Mouse (Mus musculus) embryo, embryonic 9.5 days (tissue): Measurements from ENCODE around the gene Atf6b.
A peak's percentile ranks its signal among the peaks of the same experiment; 100 is the strongest.

ENCODE experiments used
- DNase-seq: peaks from one replicate; pipeline ENCODE4 v3.0.0-alpha.2; 2017; ENCODE audit errors: extremely low spot score

Gene Atf6b

DNA sequence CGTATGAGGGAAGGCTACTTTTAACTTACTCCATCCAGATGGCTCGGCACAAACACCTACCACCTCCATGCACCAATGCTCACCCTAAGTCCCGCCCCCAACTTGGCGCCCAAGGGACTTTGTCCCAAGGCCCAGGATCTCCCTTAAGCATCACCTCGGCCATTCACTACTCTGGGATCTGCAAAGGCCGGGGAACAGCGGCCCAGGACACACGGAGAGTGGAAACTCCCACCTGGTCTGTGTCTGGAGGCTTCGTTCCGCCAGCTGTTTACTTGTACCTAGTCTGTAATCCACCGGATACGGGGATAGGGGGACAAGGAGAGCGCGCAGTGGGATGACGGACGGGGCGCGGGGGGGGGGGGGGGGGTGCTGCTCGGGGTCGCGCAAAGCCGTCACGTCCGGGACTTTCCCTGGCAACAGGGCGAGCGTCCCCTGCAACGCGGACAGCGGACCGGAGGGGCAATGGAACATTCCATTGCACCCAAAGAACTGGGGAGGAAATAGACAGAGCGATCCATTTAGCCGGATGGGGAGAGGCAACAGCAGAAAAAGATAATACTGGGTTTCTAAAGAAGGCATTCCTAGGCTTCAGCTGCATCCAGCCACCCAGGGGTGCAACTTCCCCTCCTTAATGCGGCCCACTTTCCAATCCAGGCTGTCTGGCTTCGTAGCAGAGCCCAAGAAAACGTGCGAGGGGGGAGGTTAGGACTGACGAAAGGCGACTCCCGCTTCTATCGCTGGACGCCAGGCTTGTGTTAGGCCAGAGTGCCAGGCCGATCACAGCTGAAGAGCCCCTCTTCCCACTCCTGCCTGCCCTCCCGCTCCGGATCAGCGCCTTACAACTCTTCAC lies 19.6 kb upstream of the Atf6b start:
- DNase-seq, result peak; percentile 92

DNA sequence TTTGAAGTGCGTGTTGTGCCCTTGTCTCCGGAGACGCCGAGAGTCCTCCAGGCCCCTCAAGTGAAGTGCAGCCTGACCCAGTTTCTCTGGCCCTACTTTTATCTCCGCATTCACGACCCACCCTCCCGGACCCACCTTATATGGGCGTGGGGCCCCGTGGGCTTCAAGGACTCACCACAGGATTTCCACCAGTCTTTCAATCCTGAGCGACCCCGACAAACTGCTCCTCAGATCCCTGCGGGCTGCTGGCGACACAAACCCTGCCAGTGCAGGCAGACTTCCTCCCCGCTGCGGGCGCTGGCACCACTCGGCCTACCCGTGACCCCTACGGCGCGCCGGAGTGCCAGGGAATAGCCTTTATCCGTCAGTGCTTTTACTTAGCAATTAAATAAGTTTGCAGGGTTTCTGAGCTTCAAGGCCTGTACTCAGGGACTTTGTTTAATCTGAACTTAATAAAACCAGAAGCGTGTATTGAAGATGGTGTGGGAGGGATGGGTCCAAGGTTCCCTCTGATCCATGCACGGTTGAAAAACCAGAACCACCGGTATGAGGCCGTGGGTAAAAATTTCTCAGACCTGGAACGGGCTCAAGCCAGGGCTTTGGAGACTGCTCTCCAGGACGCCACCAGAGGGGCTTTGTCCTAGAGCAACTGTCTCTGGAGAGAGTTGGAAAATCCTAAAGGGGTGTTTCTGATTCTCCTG lies 18.9 kb upstream of the Atf6b start, which contains the start of gene Ppt2:
Ppt2 (minus strand) TSS at position 568 of the 701 bp plus-strand sequence.
- no peak for DNase-seq

DNA sequence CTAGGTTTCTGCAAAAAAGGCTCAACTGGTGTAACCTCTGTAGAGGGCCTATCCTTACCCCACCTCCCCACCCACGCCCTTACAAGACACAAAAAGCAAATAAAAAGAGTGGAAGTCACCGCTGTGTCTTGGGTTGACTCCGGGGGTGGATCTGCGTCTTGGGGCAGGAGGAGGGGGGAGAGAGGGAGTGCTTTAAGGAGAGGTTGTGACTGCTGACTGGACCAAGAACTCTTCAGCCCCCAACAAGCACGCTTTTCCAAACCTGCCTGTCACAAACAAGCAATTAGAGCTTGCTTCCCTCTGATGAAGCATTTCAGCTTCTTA lies 18.3 kb upstream of the Atf6b start:
- no peak for DNase-seq

DNA sequence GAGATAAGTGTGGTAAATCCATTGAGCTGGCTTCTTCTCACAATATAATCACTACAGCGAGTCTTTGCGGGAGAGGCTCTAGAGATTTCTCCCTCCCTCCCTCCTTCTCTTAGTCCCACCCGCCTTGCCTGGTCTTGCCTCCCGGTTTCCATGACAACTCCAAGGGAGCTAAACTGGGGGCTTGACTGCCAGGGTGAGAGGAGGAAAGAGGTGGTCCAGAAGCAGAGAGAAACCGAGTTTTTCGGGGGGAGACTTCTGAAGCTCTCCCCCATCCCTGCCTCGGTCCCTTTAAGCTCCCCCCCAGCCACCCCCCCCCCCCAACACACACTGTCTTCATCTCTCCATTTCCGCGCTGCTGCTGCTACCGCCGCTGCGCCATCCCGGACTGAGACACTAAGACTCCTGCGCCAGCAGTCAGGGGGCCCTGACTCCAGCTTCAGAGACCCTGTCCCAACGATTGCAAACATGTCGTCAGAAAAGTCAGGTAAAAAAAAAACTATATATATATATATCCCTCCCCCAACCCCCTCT lies 17.7 kb upstream of the Atf6b start, which contains the start of gene Prrt1:
Prrt1 (plus strand) TSS at position 313 of the 531 bp plus-strand sequence.
- DNase-seq, result peak; percentile 41

DNA sequence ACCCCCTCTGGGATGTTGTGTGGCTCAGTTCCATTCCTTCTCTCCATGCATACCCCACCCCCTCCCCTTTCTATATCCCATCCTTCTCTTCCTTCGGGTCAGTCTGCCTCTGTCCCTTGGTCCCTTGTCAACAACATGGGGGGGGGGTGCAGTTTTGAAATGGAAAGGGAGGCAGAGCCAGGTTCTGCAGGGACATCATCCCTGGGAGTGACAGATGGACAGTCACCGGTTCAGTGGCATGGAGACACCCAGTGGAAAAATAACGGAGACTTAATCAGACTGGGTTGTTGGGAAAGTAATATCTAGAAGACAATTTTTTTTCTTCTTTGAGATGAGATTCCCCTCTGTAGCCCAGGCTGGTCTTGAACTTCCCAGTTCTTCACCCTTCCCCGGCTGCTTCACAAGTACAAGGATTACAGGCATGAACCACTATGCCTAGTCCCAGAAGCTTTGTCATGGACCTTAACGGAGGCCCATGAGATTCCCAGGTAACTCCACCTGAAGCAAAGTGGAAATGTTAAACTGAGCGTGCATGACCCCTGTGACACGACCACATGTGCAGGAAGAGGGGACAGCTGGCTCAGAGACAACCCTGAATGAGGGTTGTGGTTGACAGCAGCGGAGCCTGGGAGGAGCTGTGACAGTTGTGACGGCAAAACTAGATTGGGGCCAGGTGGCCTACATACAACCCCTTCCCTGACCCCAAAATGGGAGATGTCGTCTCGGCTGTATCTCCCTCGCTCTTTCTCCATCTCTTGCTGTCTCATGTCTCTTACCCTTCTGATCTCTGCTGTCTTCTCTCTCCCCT lies 16.9 kb upstream of the Atf6b start:
- no peak for DNase-seq

DNA sequence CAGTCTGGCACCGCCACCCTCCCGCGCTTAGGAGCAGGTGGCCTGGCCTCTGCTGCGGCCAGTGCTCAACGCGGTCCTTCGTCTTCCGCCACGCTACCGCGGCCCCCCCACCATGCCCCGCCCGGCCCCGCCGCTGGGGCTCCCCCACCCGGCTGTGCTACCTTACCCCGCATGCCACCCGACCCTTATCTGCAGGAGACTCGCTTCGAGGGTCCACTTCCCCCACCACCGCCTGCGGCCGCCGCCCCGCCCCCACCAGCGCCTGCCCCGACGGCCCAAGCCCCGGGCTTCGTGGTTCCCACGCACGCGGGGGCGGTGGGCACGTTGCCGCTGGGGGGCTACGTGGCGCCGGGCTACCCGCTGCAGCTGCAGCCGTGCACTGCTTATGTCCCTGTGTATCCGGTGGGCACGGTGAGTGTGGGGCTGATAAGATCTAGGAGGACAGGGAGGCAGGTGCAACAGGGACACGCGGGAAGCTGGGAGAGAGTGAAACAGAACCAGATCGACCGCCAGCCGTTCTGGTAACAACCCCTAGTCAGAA lies 16.1 kb upstream of the Atf6b start:
- no peak for DNase-seq

DNA sequence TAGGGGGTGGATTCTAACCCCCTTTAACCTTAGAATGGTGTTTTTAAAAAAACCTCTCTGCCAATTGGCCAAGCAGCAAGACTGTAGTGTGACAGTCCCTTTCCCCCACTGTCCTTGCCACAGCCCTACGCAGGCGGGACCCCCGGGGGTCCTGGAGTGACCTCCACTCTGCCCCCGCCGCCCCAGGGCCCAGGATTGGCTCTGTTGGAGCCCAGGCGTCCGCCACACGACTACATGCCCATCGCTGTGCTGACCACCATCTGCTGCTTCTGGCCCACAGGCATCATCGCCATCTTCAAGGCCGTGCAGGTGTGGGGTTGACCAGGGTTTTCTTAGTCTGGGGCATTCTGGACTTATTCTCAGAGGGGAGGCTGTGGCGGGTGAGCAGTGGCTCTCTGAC lies 15.3 kb upstream of the Atf6b start:
- no peak for DNase-seq

DNA sequence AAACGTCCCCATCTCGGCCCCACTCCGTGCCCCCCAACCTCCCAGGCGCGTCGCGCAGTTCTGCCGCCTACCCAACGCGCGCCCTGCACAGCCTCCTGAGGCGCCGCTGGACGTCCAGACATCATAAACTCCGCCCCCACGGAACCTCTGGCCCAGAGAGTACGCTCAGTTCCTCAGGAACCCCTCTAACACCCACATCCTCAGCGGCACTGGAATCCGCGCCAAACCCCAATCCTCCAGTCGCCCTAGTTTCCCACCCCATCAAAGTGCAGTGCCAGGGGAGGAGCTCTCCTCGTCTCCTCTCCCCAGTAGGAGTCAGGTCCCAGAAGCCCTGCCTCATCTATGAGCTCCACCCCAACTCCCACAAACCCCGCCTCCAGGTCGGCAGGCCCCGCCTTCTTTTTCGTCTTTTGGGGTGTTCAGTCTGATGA lies 14.7 kb upstream of the Atf6b start:
- DNase-seq, result peak; percentile 69

DNA sequence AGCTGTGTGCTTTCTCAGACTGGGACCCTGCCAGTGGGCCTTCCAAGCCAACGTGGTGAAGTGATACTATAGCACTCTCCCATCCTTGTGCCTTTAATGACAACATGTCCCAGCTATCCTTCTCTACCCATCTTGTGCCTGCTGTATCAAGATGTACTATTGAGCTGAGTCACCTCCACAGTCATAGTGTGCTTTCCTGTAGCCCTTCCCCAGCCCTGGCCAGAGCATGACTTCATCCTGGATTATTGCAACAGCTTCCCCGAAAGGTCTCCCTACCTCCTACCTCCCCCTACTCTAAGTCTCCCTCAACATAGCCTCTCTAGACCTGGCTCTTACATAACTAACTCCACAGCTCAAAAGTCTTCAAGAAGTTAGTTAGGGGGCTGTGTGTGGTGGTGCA lies 11.3 kb upstream of the Atf6b start:
- DNase-seq, result no peak

DNA sequence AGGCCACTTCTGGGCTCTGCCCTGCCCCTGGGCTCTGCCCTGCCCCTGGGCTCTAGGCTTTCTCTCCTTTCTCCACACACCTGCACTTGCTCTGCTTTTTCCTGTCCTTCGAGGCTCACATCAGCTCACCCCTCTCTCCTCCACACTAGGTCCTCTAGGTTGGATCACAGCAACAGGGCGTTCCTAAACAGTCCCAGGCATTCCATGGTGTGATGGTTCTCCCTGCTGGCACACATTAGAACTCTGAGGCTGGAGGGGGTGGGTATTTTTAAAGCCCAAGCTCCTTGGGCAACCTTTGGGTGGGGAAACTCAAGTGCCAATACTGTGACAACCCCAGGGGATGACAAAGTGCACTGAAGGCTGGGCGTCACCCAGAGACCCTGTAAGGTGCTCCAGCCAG lies 9.5 kb upstream of the Atf6b start:
- DNase-seq, result no peak

DNA sequence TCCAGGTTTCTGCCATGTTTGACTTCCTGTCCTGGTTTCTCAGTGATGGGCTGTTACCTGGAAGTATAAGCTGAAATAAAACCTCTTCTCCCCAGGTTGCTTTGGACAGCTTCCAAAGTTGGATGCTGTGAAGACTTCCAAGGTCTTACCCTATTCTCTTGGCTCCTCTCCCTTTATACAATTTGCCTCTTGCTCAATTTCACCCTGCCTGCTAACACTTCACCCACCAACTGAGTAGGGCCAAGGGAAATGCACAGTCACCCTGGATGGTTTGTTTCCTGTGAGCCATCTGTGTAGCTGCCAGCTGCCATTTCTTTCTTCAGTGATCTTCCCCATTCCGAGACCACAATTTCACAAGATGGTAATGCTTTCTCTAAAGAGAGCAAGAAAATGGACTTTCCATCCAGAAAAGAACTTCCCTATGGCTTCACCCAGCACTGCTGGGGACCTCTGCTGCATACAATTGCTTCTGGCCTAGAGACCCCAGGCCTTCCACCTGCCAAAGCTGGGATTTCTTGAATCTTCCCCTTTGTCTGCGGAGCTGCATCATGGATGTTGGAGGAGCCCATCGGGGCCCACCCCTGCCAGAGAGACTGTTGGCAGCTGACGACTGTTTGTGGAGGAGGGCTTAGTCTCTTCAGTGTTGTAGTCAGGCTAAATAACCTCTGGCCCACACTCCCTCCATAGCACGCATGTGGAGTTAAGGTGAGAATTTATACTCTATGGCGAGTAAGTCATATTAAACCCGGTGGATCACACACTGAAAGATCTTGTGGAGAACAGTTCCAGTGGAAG lies 7.3 kb upstream of the Atf6b start:
- no peak for DNase-seq

DNA sequence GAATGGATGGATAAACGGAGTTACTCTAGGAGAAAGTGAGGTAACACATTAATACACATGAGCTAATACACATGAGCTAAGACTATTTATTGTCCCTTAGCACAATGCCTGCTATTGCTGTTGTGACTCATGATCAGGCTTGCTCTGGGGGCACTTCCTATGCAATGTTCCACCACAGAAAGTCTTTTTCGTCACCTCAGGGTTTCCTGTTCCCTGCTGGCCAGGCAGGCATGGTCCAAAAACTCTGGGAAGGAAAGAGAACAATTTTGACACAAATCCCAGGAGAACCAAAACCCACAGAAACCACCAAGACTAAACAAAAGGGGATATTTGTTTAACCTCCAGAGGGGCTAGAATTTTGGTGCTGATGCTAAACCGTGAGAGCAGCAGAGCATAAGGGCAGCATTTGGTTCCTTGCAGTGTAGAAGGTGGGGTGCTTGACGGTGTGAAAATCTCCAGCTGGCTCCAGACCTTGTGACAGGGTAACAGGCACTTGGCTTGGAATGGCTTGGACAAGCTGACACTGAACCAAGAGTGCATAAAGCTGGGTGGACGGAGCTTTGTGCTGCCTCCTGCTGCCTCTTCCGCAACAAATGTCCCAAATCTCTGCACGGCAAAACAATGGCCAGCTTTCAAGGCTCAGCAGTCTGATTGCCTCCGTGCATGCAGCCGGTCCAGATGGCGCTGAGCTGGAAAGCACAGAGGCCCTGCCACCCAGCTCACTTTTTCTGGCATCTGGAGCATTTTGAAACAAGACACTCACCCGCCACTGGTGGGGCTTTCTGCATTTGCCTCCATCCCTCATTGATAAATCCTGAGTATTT lies 6.0 kb upstream of the Atf6b start:
- DNase-seq, result no peak

DNA sequence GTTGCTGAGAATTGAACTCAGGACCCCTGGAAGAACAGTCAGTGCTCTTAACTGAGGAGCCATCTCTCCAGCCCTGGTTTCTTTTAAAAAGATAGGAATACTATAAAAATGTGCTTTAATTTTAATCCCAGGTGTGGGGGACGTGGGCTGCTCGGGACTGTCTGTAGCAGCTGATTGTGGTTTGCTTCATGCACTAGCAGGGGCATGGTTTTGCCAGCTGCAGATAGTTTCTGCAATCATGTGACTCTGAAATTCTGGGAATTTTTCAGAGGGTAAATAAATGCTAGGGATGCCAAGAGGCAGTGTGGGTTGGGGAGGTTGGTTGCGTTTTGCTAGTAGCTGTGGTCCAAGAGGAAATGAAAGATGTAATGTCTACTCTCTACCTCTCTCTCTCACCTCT lies 5.0 kb upstream of the Atf6b start:
- DNase-seq, result no peak

DNA sequence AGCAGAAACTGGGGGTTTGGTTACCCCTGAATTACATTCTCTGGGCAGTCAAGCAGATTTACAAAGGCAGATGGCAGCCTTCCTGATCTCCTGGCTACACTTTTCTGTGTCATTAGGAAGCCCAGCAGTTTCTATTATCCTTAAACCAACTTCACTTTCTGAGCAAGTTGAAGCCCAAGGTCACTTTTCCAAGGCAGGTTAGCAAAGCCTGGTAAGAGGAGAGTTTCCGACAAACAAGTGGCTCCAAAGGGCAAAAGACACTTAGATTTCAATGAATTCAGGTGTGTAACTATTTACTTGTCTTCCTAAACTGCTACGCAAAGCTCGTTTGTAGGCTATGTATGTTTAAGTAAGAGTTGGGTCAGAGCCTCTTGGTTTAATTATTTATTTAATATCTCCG lies 3.6 kb upstream of the Atf6b start:
- no peak for DNase-seq

DNA sequence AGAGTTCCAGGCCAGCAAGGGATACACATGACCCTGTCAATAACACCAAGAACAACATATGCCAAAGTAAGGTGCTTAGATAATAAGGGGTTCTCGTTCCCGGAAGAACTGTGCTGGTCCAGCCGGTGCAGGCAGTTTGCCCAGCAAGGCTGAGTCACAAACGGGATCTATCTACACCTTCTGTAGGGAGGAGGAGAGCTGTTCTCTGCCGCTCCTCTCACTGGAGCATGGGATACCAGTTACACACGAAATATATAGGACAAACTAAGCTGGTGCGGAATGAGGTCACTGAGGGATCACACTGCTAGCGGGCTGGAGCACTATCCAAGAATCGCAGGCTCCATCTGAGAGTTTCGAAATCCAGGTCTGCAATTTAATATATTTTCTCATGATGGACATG lies 3.0 kb upstream of the Atf6b start:
- DNase-seq, result no peak

DNA sequence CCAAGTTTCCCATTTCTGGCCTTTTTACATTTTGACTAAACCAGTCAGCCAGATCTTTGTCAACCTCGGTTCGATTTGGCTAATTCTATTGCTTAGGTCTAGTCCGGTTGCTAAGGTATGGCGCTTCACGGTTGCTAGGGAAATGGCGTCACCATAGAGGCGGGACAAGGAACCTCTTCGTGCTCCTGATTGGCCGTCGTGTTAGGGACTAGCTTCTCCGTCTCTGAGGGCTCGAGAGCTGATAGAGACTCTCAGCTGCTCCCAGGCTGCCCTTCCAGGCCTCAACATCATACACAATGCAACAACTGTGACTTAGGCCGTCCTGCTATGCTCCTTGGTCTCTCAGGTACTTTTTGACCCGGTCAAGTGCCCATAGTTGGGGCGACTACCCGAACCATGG lies 2.3 kb upstream of the Atf6b start, which contains the start of gene Fkbpl:
Fkbpl (plus strand) TSS at position 157 of the 400 bp plus-strand sequence.
- peak; percentile 94 for DNase-seq

DNA sequence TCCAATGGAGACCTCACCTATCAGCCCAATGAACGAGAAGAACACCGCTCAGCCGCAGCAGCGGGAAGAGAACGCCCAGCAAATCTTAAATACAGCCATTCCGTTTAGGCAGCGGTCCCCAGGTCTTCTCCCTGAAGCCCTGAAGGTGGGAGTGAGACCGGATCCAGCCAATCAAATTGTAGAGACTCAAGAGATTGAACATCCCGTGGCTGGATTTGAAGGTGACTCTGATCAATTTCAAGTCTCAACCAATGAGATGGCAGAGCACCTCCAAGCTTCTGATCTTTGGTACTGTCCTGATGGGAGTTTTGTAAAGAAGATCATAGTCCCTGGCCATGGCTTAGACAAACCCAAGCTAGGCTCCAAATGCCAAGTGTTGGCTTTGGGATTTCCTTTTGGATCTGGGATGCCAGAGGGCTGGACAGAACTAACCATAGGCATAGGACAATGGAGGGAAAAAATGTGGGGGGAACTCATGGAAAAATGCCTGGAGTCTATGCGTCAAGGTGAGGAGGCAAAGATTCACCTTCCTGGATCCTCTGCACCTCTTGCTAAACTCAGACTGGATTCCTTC lies 1.6 kb upstream of the Atf6b start:
- DNase-seq, result no peak

DNA sequence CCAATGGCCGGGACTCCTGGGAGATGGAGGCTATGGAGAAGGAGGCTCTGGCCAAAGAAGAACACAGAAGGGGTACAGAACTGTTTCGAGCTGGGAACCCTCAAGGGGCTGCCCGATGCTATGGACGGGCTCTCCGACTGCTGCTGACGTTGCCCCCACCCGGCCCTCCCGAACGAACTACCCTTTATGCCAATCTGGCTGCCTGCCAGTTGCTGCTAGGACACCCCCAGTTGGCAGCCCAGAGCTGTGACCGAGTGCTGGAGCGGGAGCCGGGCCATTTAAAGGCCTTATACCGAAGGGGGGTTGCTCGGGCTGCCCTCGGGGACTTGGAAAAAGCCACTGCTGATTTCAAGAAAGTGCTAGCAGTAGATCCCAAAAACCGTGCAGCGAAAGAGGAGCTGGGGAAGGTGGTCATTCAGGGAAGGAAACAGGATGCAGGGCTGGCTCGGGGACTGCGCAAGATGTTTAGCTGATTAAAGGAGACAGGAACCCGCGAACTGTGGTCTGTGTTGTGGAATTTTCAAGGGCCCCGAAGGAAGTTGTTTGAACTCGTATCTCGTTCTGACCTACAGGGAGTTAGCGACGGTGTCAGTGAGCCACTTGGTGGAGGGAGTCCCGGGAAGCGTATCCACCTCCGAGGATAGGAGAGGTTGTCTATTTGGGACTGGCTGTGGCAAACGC lies 975 bp upstream of the Atf6b start:
- no peak for DNase-seq
